Mouse (Mus musculus) lung, postnatal 0 days (tissue): ENCODE data around the gene Glg1. TPM values are rescaled to one million over a fixed set of nuclear protein-coding genes. Genes with fewer than 3 reads are reported as not detected.

Experiments
- ATAC-seq: fragments of 200-750 bp; cut with Nextera tagmentation; 2 replicates; pipeline ENCODE4 v1.8.0; 2017; ENCODE audit warnings: moderate library complexity
- DNase-seq: peaks from one replicate; pipeline ENCODE4 v3.0.0-alpha.2; 2016; ENCODE audit warnings: low spot score
- H3K27ac ChIP-seq: fragments of 300-500 bp; sonication (generic); 2 replicates; pipeline ENCODE4 v1.5.1; 2014; ENCODE audit warnings: antibody characterized with exemption, mild to moderate bottlenecking, low read length, mixed read lengths
- H3K27me3 ChIP-seq: fragments of 300-500 bp; sonication (generic); replicated peaks from 2 replicates; pipeline ENCODE4 v1.6.1; 2014; ENCODE audit warnings: low read length, mixed read lengths; ENCODE audit not compliant: insufficient read depth
- H3K36me3 ChIP-seq: fragments of 300-500 bp; sonication (generic); 2 replicates; pipeline ENCODE4 v1.6.1; 2014; ENCODE audit warnings: low read length, mixed read lengths; ENCODE audit not compliant: insufficient read depth
- H3K4me1 ChIP-seq: fragments of 300-500 bp; sonication (generic); 2 replicates; pipeline ENCODE4 v1.6.1; 2014; ENCODE audit warnings: antibody characterized with exemption, low read depth, low read length, mixed read lengths; ENCODE audit not compliant: insufficient read depth
- H3K4me2 ChIP-seq: fragments of 300-500 bp; sonication (generic); replicated peaks from 2 replicates; pipeline ENCODE4 v1.6.1; 2014; ENCODE audit warnings: low read depth, mild to moderate bottlenecking, low read length, moderate library complexity, mixed read lengths
- H3K4me3 ChIP-seq: fragments of 300-500 bp; sonication (generic); 2 replicates; pipeline ENCODE4 v1.5.1; 2014; ENCODE audit warnings: low read depth, low read length
- H3K9ac ChIP-seq: fragments of 300-500 bp; sonication (generic); replicated peaks from 2 replicates; pipeline ENCODE4 v1.6.1; 2014; ENCODE audit warnings: low read depth, mild to moderate bottlenecking
- H3K9me3 ChIP-seq: fragments of 300-500 bp; sonication (generic); 2 replicates; pipeline ENCODE4 v1.6.1; 2016; ENCODE audit warnings: low read length, mixed read lengths
- CTCF ChIP-seq: IDR thresholded peaks from 2 replicates; pipeline ENCODE4 v1.5.1; 2016; ENCODE audit warnings: antibody characterized with exemption, mild to moderate bottlenecking
- EP300 ChIP-seq: IDR thresholded peaks from 2 replicates; pipeline ENCODE4 v1.6.1; 2016; ENCODE audit warnings: antibody characterized with exemption, mild to moderate bottlenecking, control low read depth
- WGBS: fragments of 180-500 bp; shearing (Covaris S2); extraction: QIAGEN DNeasy Blood & Tissue Kit; methylation state at CpG from one replicate; pipeline ENCODE4 v1.1.7; 2014; 5-methylcytosine and 5-hydroxymethylcytosine counted together
- polyA plus RNA-seq: library from polyadenylated mRNA; unstranded; fragments of >200 nt; fragmentation: Nextera tagmentation; extraction: Ambion mirVana; gene quantifications from 2 replicates; pipeline ENCODE4 v1.2.1, GENCODE M21; 2015

Glg1 gene
- polyA plus RNA-seq, 1 experiment from 2014 or later, result 41.6 TPM

GRCm38 (mm10) chr8:111206321-111206720 lies 52.7 kb downstream of the Glg1 start:
- H3K27me3 ChIP-seq, result no peaks in the 10 kb centered on the region
- TF ChIP-seq CTCF (no peak), EP300 (no peak)
- H3K4me2 ChIP-seq, result no peak overlapping the region
- H3K9ac ChIP-seq, result no peak overlapping the region
- no peaks in the 10 kb centered on the region for H3K36me3 ChIP-seq
- H3K27ac ChIP-seq, result no peak overlapping the region
- ATAC-seq (no peak), DNase-seq (no peak)
- H3K9me3 ChIP-seq, result no peaks in the 10 kb centered on the region
- 74% methylated on average over 6 of the region's 6 CpGs for WGBS
- peaks cover 7% of the 10 kb centered on the region; the same call in 1 of the 2 replicates for H3K4me1 ChIP-seq
- no peak overlapping the region for H3K4me3 ChIP-seq

DNA sequence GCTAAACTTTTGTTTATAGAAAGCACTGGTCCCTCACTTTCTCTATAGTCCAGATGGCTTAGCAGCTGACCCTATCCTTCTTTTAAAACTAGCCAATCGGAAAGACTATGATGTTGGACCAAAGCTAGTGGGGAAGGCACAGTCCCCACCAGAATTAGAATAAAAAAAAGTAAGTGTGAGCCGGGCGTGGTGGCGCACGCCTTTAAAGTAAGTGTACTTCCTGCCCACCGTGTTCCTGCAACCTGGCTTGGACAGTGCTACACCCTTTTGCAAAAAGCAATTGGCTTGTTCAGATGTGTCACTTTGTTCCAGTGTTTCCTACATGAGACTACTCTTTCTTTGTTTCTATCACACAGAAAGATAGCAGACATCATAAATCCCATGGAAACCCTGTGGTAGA lies 54.0 kb downstream of the Glg1 start:
- peaks cover 2% of the 10 kb centered on the region; the same call in 1 of the 2 replicates for H3K4me1 ChIP-seq
- ATAC-seq, result no peak
- H3K36me3 ChIP-seq, result no peaks in the 10 kb centered on the region
- no peak for TF ChIP-seq EP300
- TF ChIP-seq CTCF, result no peak
- H3K27ac ChIP-seq, result no peak overlapping the region
- no peak for DNase-seq
- no peak overlapping the region for H3K4me2 ChIP-seq
- H3K9ac ChIP-seq, result no peak overlapping the region
- no peaks in the 10 kb centered on the region for H3K9me3 ChIP-seq
- H3K27me3 ChIP-seq, result no peaks in the 10 kb centered on the region
- H3K4me3 ChIP-seq, result no peak overlapping the region
- WGBS, result 76% methylated on average over 6 of the region's 6 CpGs

GRCm38 (mm10) chr8:111203341-111203740 lies 55.7 kb downstream of the Glg1 start:
- no peak overlapping the region for H3K9ac ChIP-seq
- no peak for ATAC-seq
- DNase-seq, result no peak
- H3K4me3 ChIP-seq, result no peak overlapping the region
- TF ChIP-seq EP300, result no peak
- TF ChIP-seq CTCF, result no peak
- no peaks in the 10 kb centered on the region for H3K9me3 ChIP-seq
- no peaks in the 10 kb centered on the region for H3K4me1 ChIP-seq
- no peaks in the 10 kb centered on the region for H3K27me3 ChIP-seq
- no peak overlapping the region for H3K4me2 ChIP-seq
- peaks cover 3% of the 10 kb centered on the region; the same call in 1 of the 2 replicates for H3K36me3 ChIP-seq
- 72% methylated on average over 2 of the region's 2 CpGs for WGBS
- no peak overlapping the region for H3K27ac ChIP-seq

GRCm38 (mm10) chr8:111197966-111198365 lies 61.0 kb downstream of the Glg1 start:
- no peaks in the 10 kb centered on the region for H3K27me3 ChIP-seq
- WGBS, result 75% methylated on average over 3 of the region's 3 CpGs
- no peak for DNase-seq
- TF ChIP-seq EP300 (no peak), CTCF (no peak)
- H3K9ac ChIP-seq, result no peak overlapping the region
- H3K27ac ChIP-seq, result no peak overlapping the region
- ATAC-seq, result no peak
- no peaks in the 10 kb centered on the region for H3K9me3 ChIP-seq
- no peak overlapping the region for H3K4me3 ChIP-seq
- H3K4me1 ChIP-seq, result no peaks in the 10 kb centered on the region
- H3K4me2 ChIP-seq, result no peak overlapping the region
- H3K36me3 ChIP-seq, result peaks cover 15% of the 10 kb centered on the region; the same call in 1 of the 2 replicates

GRCm38 (mm10) chr8:111196181-111196580 lies 62.8 kb downstream of the Glg1 start:
- ATAC-seq (no peak), DNase-seq (no peak)
- no peaks in the 10 kb centered on the region for H3K4me1 ChIP-seq
- no peak overlapping the region for H3K9ac ChIP-seq
- no peak overlapping the region for H3K4me3 ChIP-seq
- no peak overlapping the region for H3K27ac ChIP-seq
- no peak overlapping the region for H3K4me2 ChIP-seq
- TF ChIP-seq CTCF, result no peak
- no peak for TF ChIP-seq EP300
- peaks cover 20% of the 10 kb centered on the region; the same call in 1 of the 2 replicates for H3K36me3 ChIP-seq
- no peaks in the 10 kb centered on the region for H3K9me3 ChIP-seq
- H3K27me3 ChIP-seq, result no peaks in the 10 kb centered on the region

- 81% methylated on average over 6 of the region's 6 CpGs for WGBS
- no peak overlapping the region for H3K4me3 ChIP-seq
- ATAC-seq, result no peak
- no peak overlapping the region for H3K9ac ChIP-seq
- no peak for TF ChIP-seq EP300
- H3K27ac ChIP-seq, result no peak overlapping the region
- DNase-seq, result no peak
- H3K4me1 ChIP-seq, result no peaks in the 10 kb centered on the region
- H3K27me3 ChIP-seq, result no peaks in the 10 kb centered on the region
- no peak overlapping the region for H3K4me2 ChIP-seq
- H3K36me3 ChIP-seq, result peaks cover 10% of the 10 kb centered on the region; the same call in 1 of the 2 replicates
- no peaks in the 10 kb centered on the region for H3K9me3 ChIP-seq
Observed at GRCm38 (mm10) chr8:111188594-111189211, 70.3 kb downstream of the Glg1 start.

- DNase-seq (no peak), ATAC-seq (no peak)
- no peak overlapping the region for H3K27ac ChIP-seq
- H3K4me1 ChIP-seq, result no peaks in the 10 kb centered on the region
- no peaks in the 10 kb centered on the region for H3K9me3 ChIP-seq
- H3K4me2 ChIP-seq, result no peak overlapping the region
- WGBS, result 85% methylated on average over 7 of the region's 7 CpGs
- H3K9ac ChIP-seq, result no peak overlapping the region
- H3K27me3 ChIP-seq, result no peaks in the 10 kb centered on the region
- H3K36me3 ChIP-seq, result peaks cover 10% of the 10 kb centered on the region; the same call in 1 of the 2 replicates
- no peak for TF ChIP-seq CTCF
- no peak for TF ChIP-seq EP300
- no peak overlapping the region for H3K4me3 ChIP-seq
Observed at GRCm38 (mm10) chr8:111187470-111187869, 71.5 kb downstream of the Glg1 start.
